Mouse (Mus musculus): ENCODE data around the gene Cdc42ep5.
"Not testable (repeated sequence)": the region's sequence is repeated elsewhere in the genome, so short reads cannot be mapped to it uniquely, and the experiment has no call there.

The Cdc42ep5 gene

DNA sequence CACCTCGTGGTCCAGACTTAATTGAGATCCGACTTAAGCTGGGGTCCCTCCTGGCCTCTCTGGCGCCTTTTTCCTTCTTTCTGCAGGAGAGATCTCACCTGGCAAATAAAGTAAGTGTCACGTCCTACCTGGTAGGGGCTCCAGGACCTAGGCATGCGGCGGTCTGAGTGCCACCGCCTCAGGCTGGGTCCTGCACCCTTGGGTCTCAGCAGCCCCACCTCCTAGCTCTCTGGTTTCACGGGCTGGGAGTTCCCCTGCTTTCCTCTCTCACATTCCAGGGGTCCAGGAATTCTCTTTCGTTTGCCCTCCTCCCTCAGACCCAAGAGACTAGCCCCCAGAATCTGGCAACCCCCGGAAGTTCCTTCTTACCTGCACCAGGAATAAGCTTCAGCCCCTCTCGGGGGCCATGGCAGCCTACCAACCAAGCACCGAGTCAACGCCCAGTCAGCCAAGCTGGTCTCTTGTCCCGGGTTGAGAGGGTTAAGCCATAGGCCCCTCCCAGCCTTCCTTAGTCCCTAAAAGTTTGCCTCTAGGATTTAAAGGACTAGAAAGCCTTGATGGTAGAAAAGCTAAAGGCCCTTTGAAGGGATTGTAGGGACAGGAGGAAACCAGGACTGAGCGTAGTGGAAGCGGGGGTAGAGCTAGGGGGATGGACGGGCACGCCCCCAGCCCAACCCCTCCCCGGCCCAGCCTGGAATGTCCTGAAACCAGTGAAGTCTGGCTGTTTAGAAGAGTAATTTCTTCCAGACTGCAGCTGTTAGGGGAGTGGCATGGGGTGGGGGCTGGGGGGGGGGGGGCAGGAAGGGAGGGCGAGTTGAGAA, at the start of gene Cdc42ep5:
Cdc42ep5 (minus strand) TSS at position 771 of the 821 bp plus-strand sequence.
- no peak for DNase-seq (ENCODE audit: low spot score)

DNA sequence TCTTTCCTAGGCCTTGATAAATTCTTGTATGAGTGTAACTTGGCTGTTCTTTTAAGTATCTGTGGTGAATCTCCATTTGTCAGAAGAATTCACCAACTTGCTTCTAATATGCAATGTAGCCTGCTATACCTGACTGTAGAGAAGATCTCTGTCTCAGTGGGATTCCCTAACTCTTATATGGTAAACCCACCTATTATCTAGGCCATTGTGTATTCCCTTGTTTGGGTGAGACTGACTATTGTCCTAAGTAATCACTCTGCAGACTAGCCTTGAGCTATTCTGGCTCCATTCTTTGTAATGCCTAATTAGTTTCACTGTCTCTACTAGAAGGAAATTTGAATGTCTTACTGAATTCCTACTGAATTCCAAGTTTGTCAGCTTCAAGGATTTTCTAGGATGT, 48.8 kb upstream of the Cdc42ep5 start:
- not testable (repeated sequence) for DNase-seq (ENCODE audit: low spot score)

GRCm38 (mm10) chr7:4208626-4209025, 44.0 kb upstream of the Cdc42ep5 start:
- DNase-seq (ENCODE audit: low spot score), result no peak

GRCm38 (mm10) chr7:4207126-4207525, 42.5 kb upstream of the Cdc42ep5 start:
- DNase-seq (ENCODE audit: low spot score), result no peak

- DNase-seq (ENCODE audit: low spot score), result no peak
Measured at GRCm38 (mm10) chr7:4178438-4178837, 13.8 kb upstream of the Cdc42ep5 start.

GRCm38 (mm10) chr7:4170193-4170938, 5.7 kb upstream of the Cdc42ep5 start:
- DNase-seq (ENCODE audit: low spot score), result no peak

GRCm38 (mm10) chr7:4167098-4167497, 2.4 kb upstream of the Cdc42ep5 start:
- no peak for DNase-seq (ENCODE audit: low spot score)

- DNase-seq (ENCODE audit: low spot score), result no peak
Measured at GRCm38 (mm10) chr7:4165286-4165685, 626 bp upstream of the Cdc42ep5 start.

GRCm38 (mm10) chr7:4163571-4164072, 1.0 kb downstream of the Cdc42ep5 start:
- DNase-seq (ENCODE audit: low spot score), result no peak

DNA sequence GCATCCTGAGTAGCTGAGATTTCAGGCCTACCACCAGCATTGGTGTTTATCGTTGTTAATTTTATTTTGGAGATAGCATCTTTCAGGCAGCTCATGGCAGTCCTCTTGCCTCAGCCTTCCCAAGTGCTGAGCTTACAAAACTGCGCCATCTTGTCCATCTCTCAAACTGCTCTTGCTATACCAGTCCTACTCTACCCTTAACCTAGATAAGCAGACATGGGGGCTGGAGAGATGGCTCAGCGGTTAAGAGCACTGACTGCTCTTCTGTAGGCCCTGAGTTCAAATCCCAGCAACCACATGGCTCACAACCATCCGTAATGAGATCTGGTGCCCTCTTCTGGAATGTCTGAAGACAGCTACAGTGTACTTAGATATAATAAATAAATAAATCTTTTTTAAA, 3.1 kb downstream of the Cdc42ep5 start:
- not testable (repeated sequence) for DNase-seq (ENCODE audit: low spot score)

DNA sequence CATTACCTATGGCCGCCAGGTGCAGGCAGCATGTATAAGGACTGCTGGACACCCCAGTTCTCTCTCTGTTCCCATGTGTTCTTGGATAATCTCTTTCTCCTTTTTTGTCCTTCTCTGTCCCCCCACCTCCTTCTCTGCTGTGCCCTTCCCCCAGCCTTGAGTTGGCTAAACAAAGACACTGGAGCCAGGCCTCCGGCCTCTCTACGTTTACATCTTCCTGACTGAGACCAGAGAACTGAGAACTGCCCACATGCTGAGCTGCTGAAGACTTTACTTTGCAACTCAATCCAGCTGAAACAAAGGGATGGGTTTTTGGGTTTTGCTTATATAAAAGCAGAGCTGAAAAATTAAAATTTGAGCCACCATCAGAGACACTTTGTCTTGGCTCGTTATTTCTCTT, 9.7 kb downstream of the Cdc42ep5 start:
- DNase-seq (ENCODE audit: low spot score), result no peak

GRCm38 (mm10) chr7:4154356-4154755, 10.3 kb downstream of the Cdc42ep5 start:
- no peak for DNase-seq (ENCODE audit: low spot score)

DNA sequence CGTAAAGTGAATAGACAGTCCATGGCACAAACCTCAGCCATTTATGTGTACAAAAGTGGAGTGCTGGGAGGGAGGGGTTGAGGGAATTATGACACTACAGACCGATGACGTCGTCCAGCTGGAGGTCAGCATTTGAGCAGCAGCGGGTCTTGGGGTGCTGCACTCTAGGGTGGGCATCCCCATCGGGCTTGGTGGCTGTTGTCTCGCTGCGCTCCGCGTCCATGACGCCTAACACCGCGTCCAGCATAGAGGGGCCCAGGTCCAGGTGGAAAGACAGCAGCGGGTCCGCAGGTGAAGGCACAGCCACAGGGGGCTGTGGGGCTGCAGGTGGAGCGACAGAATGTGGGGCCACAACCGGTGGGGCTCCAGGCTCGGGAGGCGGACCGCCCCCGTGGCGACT, 13.4 kb downstream of the Cdc42ep5 start:
- no peak for DNase-seq (ENCODE audit: low spot score)

DNA sequence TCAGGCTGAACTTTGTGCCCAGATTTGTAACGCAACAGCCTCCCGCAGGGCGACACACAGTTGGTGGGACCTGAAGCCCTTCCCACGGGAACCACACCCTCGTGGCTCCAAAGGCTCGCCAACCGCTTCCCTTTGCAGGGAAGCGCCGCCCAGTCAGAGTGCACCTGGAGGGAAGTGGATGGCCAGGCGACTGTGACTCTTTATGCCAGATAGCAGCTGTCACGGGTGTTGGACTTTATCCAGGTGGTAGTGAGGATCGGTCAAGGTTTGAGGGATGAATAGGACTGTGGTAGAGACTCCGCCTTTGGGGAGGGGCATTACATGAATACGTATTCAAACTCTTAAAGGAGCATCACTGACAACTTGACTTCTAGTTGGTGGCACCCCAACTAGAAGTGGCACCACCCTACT, 13.8 kb downstream of the Cdc42ep5 start:
- no peak for DNase-seq (ENCODE audit: low spot score)

GRCm38 (mm10) chr7:4150059-4150541, 14.6 kb downstream of the Cdc42ep5 start, which contains the start of gene Leng9:
TSS of gene Leng9 (minus strand) at chr7:4150374.
- no peak for DNase-seq (ENCODE audit: low spot score)

DNA sequence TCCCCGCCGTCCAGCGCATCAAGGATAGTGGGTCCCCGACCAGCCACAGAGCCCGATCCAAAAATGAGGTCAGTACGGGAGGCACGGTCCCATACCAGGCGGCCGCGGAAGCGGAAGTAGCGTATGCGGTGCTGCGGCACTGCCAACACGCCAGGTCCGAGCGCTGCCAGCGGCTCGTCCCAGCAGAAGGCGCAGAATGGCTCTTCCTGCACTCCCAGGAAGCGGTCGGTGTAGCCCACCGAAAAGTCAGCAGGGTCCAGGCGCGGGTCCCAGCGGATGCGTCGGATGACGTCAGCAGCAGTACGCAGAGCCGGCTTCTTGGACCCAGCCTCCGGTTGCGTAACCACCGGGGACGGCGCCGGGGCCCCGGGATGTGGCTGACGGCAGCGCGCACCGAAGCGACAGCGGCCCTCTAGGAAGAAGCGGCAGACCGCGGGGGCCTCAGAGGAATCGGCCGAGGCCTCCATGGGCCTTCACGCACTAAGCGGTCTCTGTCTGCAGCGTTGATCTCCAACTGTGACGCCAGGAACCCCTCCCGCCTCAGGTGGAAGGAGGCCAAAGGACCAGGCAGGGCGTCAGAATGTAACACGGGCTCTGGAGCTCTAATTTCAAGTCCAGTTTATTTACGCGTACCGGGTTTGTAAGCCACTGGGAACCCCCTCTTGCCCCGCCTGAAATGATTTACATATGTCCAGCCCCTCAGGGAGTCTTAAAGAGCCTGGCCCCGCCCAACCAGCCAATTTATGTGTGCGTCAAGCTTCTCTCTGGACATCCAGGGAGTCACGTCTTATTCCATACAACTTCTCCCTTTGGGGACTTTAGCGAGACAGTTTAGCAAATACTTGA, 15.2 kb downstream of the Cdc42ep5 start:
- DNase-seq (ENCODE audit: low spot score), result peak; percentile 76

DNA sequence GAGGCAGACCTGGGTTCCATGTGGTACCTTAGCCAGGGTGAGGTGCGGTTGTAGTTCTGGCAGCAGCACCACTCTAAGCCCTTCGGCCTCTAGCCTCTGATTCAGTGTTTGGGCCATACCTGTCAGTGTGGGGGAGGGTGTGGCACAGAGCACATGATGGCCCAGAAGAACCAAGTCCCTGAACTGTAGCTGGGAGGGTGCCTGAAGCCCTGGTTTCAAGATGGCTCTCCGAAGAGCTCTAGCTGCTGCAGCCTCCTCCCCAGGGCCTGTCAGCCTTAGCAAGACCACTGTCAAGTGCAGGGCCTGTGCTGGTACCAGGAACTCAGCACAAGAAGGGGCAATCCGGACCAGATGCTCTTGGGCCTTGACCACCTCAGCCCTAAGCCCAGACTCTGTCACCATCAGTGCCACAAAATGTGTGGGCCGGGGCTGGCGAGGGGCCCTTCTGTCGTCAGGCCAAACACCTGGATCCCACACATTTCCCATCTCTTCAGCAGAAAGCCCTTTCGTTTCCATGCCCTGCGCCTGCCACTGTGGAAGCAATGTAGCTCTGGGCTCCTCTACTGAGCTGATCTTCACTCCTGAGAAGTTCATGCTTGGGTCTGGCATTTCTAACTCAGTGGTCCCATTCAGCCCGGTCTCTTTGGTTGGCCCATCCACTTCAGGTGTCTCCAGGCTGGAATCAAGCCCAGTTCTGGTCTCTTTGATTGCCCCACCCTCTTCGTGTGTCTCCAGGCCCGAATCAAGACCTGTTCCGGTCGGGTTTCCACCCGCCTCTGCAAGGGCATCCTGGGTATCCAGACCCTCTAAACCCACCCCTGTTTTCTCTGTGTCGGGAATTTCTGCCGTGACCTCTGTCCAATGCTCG, 16.1 kb downstream of the Cdc42ep5 start:
- no peak for DNase-seq (ENCODE audit: low spot score)

DNA sequence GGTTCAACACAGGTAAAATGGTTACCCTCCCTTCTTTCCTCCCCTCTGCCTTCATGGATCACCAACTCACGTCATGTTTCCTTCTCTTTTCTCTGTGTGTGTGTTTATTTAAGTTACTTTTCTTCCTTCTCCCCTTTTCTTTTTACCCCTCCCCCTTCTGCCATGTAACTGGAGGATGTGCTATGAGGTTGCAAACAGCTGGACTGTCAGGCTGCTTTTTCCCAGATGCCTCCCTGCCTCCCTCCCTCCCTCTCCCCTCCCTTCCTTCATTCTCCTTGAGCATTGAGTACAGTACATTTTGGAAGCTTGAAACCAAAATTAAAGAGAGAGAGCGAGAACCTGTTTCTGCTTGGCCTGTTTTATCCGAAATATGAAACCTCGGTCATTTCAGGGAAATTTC, 16.8 kb downstream of the Cdc42ep5 start:
- DNase-seq (ENCODE audit: low spot score), result no peak

GRCm38 (mm10) chr7:4147371-4147770, 17.3 kb downstream of the Cdc42ep5 start:
- no peak for DNase-seq (ENCODE audit: low spot score)

GRCm38 (mm10) chr7:4146241-4147180, 18.1 kb downstream of the Cdc42ep5 start:
- DNase-seq (ENCODE audit: low spot score), result no peak
